In genomic region chr1:64918810-64919528, GRCm38 (mm10) we compare ENCODE assay signal across 8 mouse cellular contexts. TPM values are rescaled to one million over a fixed set of nuclear protein-coding genes. Genes with fewer than 3 reads are reported as not detected.
DNase-seq lines count a peak whose midpoint lies in the region; ATAC-seq and TF ChIP-seq lines count a peak whose summit lies in the region.

No protein-coding gene starts in this region.

- no peaks in the 10 kb centered on the region for H3K9me3 ChIP-seq in hindbrain, embryonic 14.5 days (ENCODE audit: control insufficient read depth, low read length)

- H3K9ac ChIP-seq in hindbrain, embryonic 14.5 days: no peak overlapping the region

- no peak for TF ChIP-seq POLR2A in embryonic fibroblast, embryonic 13.5 days (IDR thresholded peaks at IDR 0.05; ENCODE audit: low read depth, low read length)

- no peak overlapping the region for H3K4me3 ChIP-seq in embryonic fibroblast, embryonic 13.5 days (ENCODE audit: insufficient read depth, low read length)
- no peak overlapping the region for H3K4me3 ChIP-seq in hindbrain, embryonic 14.5 days (replicated peaks; ENCODE audit: low read length)

- intact Hi-C loops in heart, postnatal 25 days (cut with DNase I): loop anchor here (2.0 to 5.0 kb wide), 3 partner anchors 127 to 202 kb away; partner anchors contain the start of gene Fzd5

- no peak for TF ChIP-seq CTCF in embryonic fibroblast, embryonic 13.5 days (IDR thresholded peaks at IDR 0.05; ENCODE audit: borderline replicate concordance, insufficient read depth, low read length)

- H3K4me2 ChIP-seq in hindbrain, embryonic 14.5 days (replicated peaks): no peak overlapping the region

- H3K27me3 ChIP-seq in hindbrain, embryonic 14.5 days (ENCODE audit: control insufficient read depth, insufficient read depth, low read length): 0 out of 2 replicates have a peak, but pooled peaks cover 12% of the 10 kb centered on the region

- peak; percentile 95 for DNase-seq in heart, adult 11 months
- DNase-seq in heart, postnatal 25 days (ENCODE audit: low spot score): no peak
- DNase-seq in R1 (ENCODE audit: low read depth, low spot score): peak; percentile 64
- peak; percentile 65 for DNase-seq in hindbrain, embryonic 14.5 days (ENCODE audit: low spot score)
- DNase-seq in left cerebral cortex, adult 8-10 months (ENCODE audit: low spot score in 2 of 2): peak; percentile 56 to 61
- peak; percentile 1 to 5 for DNase-seq in natural killer cell, adult 2 months (ENCODE audit: low spot score in 2 of 2)
- DNase-seq in ovary, adult 18-20 months (ENCODE audit: low spot score): no peak

- H3K36me3 ChIP-seq in hindbrain, embryonic 14.5 days (replicated peaks; ENCODE audit: control insufficient read depth, insufficient read depth): peaks cover 10% of the 10 kb centered on the region; the same call in 1 of the 2 replicates

- peaks cover 8% of the 10 kb centered on the region for H3K4me1 ChIP-seq in embryonic fibroblast, embryonic 13.5 days (ENCODE audit: control insufficient read depth, insufficient read depth, low read length)
- peaks cover 6% of the 10 kb centered on the region for H3K4me1 ChIP-seq in hindbrain, embryonic 14.5 days (replicated peaks; ENCODE audit: control insufficient read depth, insufficient read depth, low read length)

- peak overlapping the region; percentile 44; the same call in 1 of the 2 replicates for H3K27ac ChIP-seq in embryonic fibroblast, embryonic 13.5 days (ENCODE audit: insufficient read depth, low read length)
- H3K27ac ChIP-seq in hindbrain, embryonic 14.5 days: no peak overlapping the region

- WGBS in hindbrain, embryonic 14.5 days: 46% methylated on average over 14 of the region's 14 CpGs

- no peak for ATAC-seq in hindbrain, embryonic 14.5 days (ENCODE audit: low FRiP score)

RNA-seq across cellular contexts. Expression of gene Plekhm3, which starts 37.7 kb away (rescaled TPM):
- 1 to 10 TPM; 8.3 to 9.6 TPM for total RNA-seq in heart, postnatal 25 days (2021)
- polyA plus RNA-seq in embryonic fibroblast, embryonic 13.5 days (2011; ENCODE audit: insufficient read length, low read depth, missing spikeins): 6.5 and 8.2 TPM in 2 replicates
- polyA plus RNA-seq in hindbrain, embryonic 14.5 days (2014; fragmentation: Nextera tagmentation; extraction: Ambion mirVana): 9.1 and 10.4 TPM in 2 replicates
- total RNA-seq in left cerebral cortex, adult 8-10 months (2022): 10 to 100 TPM; 39.0 to 47.4 (median 43.7) TPM

Comparison
In these comparisons a context has a peak if more than half of its experiments do, and no peak if none do; other contexts are left out.
1. DNase-seq: peak in heart, adult 11 months (single experiment), R1 (single experiment), hindbrain, embryonic 14.5 days (single experiment), left cerebral cortex, adult 8-10 months (2 of 2) and natural killer cell, adult 2 months (2 of 2); none in heart, postnatal 25 days (single experiment) and ovary, adult 18-20 months (single experiment).